Mouse (Mus musculus) small intestine, adult 2 months (tissue): ENCODE data around the gene Lrrc4b. TPM values are rescaled to one million over a fixed set of nuclear protein-coding genes. Genes with fewer than 3 reads are reported as not detected.

Experiments used
- H3K27ac ChIP-seq: fragments of 200-500 bp; 2 replicates; pipeline ENCODE4 v1.5.1; 2012; ENCODE audit warnings: low read depth, low read length, control low read depth, inconsistent platforms; ENCODE audit not compliant: insufficient read depth
- H3K27me3 ChIP-seq: fragments of 200-500 bp; 2 replicates; pipeline ENCODE4 v1.6.1; 2012; ENCODE audit warnings: mild to moderate bottlenecking, moderate library complexity, low read length, inconsistent platforms; ENCODE audit not compliant: control insufficient read depth, insufficient read depth
- H3K36me3 ChIP-seq: fragments of 200-500 bp; 2 replicates; pipeline ENCODE4 v1.6.1; 2012; ENCODE audit warnings: mild to moderate bottlenecking, low read length, control low read depth, inconsistent platforms; ENCODE audit not compliant: control insufficient read depth, insufficient read depth
- H3K4me1 ChIP-seq: fragments of 200-500 bp; 2 replicates; pipeline ENCODE4 v1.6.1; 2012; ENCODE audit warnings: low read length, inconsistent platforms, mixed read lengths; ENCODE audit not compliant: control insufficient read depth, insufficient read depth, insufficient read length
- H3K4me3 ChIP-seq: fragments of 200-500 bp; 2 replicates; pipeline ENCODE4 v1.5.1; 2012; ENCODE audit warnings: low read depth, mild to moderate bottlenecking, control low read depth, inconsistent platforms, low read length, moderate library complexity
- CTCF ChIP-seq: fragments of 200-500 bp; IDR thresholded peaks from 2 replicates; pipeline ENCODE4 v1.5.1; 2012; ENCODE audit warnings: low read depth, mild to moderate bottlenecking, control low read depth, inconsistent platforms, low read length, moderate library complexity, mixed read lengths; ENCODE audit not compliant: insufficient replicate concordance, insufficient read length; ENCODE audit errors: extremely low read depth
- POLR2A ChIP-seq: fragments of 200-500 bp; IDR thresholded peaks from 2 replicates; pipeline ENCODE4 v1.6.1; 2012; ENCODE audit warnings: low read depth, mild to moderate bottlenecking, control low read depth, inconsistent platforms, low read length, moderate library complexity
- WGBS: fragments of 180-500 bp; shearing (Covaris S2); methylation state at CpG from one replicate; pipeline ENCODE4 v1.1.7; 2018; 5-methylcytosine and 5-hydroxymethylcytosine counted together
- polyA plus RNA-seq: library from polyadenylated mRNA; depleted of rRNA; stranded (reverse); fragments of >200 nt; gene quantifications from 2 replicates; pipeline ENCODE4 v1.2.3, GENCODE M21; 2012

Gene Lrrc4b
- polyA plus RNA-seq, 1 experiment, result 1.1 TPM

GRCm38 (mm10) chr7:44460067-44460466 is 31.2 kb downstream of the Lrrc4b start:
- Histone ChIP-seq H3K27me3 (peaks cover 24% of the 10 kb centered on the region), H3K4me3 (no peak overlapping the region), H3K4me1 (peaks cover 1% of the 10 kb centered on the region), H3K36me3 (no peaks in the 10 kb centered on the region), H3K27ac (no peak overlapping the region)
- 63% methylated on average over 6 of the region's 6 CpGs for WGBS
- no peak for TF ChIP-seq POLR2A
- no peak for TF ChIP-seq CTCF

- no peak for TF ChIP-seq CTCF
- TF ChIP-seq POLR2A, result no peak
- WGBS, result 64% methylated on average over 31 of the region's 31 CpGs
Measured at GRCm38 (mm10) chr7:44460767-44461502, 32.1 kb downstream of the Lrrc4b start.

GRCm38 (mm10) chr7:44461503-44462217 is 32.8 kb downstream of the Lrrc4b start:
- H3K4me1 ChIP-seq, result peaks cover 2% of the 10 kb centered on the region
- no peak overlapping the region for H3K27ac ChIP-seq
- H3K27me3 ChIP-seq, result peaks cover 24% of the 10 kb centered on the region
- no peaks in the 10 kb centered on the region for H3K36me3 ChIP-seq
- no peak overlapping the region for H3K4me3 ChIP-seq
- WGBS, result 42% methylated on average over 57 of the region's 57 CpGs
- TF ChIP-seq POLR2A (no peak), CTCF (no peak)

More at GRCm38 (mm10) chr7:44460767-44461502, 32.1 kb downstream of the Lrrc4b start:
- no peak overlapping the region for H3K27ac ChIP-seq
- no peaks in the 10 kb centered on the region for H3K36me3 ChIP-seq
- H3K4me3 ChIP-seq, result no peak overlapping the region
- H3K4me1 ChIP-seq, result peaks cover 2% of the 10 kb centered on the region
- H3K27me3 ChIP-seq, result peaks cover 24% of the 10 kb centered on the region

GRCm38 (mm10) chr7:44462218-44463055 is 33.6 kb downstream of the Lrrc4b start:
- 10% methylated on average over 76 of the region's 77 CpGs for WGBS
- H3K4me3 ChIP-seq, result no peak overlapping the region

GRCm38 (mm10) chr7:44463056-44463425 is 34.2 kb downstream of the Lrrc4b start:
- Histone ChIP-seq H3K4me3 (no peak overlapping the region), H3K36me3 (no peaks in the 10 kb centered on the region), H3K27me3 (peaks cover 24% of the 10 kb centered on the region), H3K4me1 (peaks cover 5% of the 10 kb centered on the region), H3K27ac (no peak overlapping the region)
- WGBS, result 19% methylated on average over 8 of the region's 8 CpGs
- TF ChIP-seq POLR2A, result no peak
- no peak for TF ChIP-seq CTCF

More at GRCm38 (mm10) chr7:44462218-44463055, 33.6 kb downstream of the Lrrc4b start:
- Histone ChIP-seq H3K4me1 (peaks cover 3% of the 10 kb centered on the region), H3K27ac (no peak overlapping the region), H3K27me3 (peaks cover 24% of the 10 kb centered on the region), H3K36me3 (no peaks in the 10 kb centered on the region)
- no peak for TF ChIP-seq POLR2A
- peak; percentile 27; the same call in 1 of the 2 replicates for TF ChIP-seq CTCF

- H3K4me1 ChIP-seq, result peaks cover 9% of the 10 kb centered on the region
- no peak overlapping the region for H3K4me3 ChIP-seq
- 79% methylated on average over 10 of the region's 10 CpGs for WGBS
- H3K27ac ChIP-seq, result no peak overlapping the region
- no peaks in the 10 kb centered on the region for H3K36me3 ChIP-seq
- TF ChIP-seq POLR2A (no peak), CTCF (no peak)
- peaks cover 24% of the 10 kb centered on the region for H3K27me3 ChIP-seq
Measured at GRCm38 (mm10) chr7:44463556-44464225, 34.9 kb downstream of the Lrrc4b start.
